Mouse (Mus musculus) CH12.LX (cell line): ENCODE measurements around the gene Atrnl1. TPM values are rescaled to one million over a fixed set of nuclear protein-coding genes. Genes with fewer than 3 reads are reported as not detected.
A peak's percentile ranks its signal among the peaks of the same experiment; 100 is the strongest.

ENCODE experiments used
- DNase-seq: peaks from one replicate; pipeline ENCODE4 v3.0.0-alpha.2; 2013; ENCODE audit errors: extremely low read depth
- H3K27ac ChIP-seq: 2 replicates; pipeline ENCODE4 v1.5.1; 2012; ENCODE audit warnings: low read depth, mild to moderate bottlenecking, control low read depth, moderate library complexity; ENCODE audit not compliant: insufficient read depth
- H3K27me3 ChIP-seq: replicated peaks from 2 replicates; pipeline ENCODE3; 2012; ENCODE audit warnings: inconsistent platforms
- H3K36me3 ChIP-seq, 2 experiments: replicated peaks in 1 of 2; 2 replicates each; pipeline versions ENCODE3 to v1.6.1; 2012; ENCODE audit warnings: inconsistent platforms in 1 of 2, low read length in 1 of 2, mild to moderate bottlenecking in 1 of 2, mixed read lengths in 1 of 2, moderate library complexity in 1 of 2; ENCODE audit not compliant: control insufficient read depth in 1 of 2, insufficient read depth in 1 of 2
- H3K4me1 ChIP-seq, 2 experiments: 2 replicates each; pipeline ENCODE4 v1.6.1; 2012; ENCODE audit warnings: inconsistent platforms in 1 of 2, moderate library complexity in 1 of 2; ENCODE audit not compliant: insufficient read depth in 2 of 2, control insufficient read depth in 1 of 2
- H3K4me2 ChIP-seq: 2 replicates; pipeline ENCODE4 v1.6.1; 2012; ENCODE audit warnings: low read depth, mild to moderate bottlenecking, control low read depth; ENCODE audit not compliant: poor library complexity, insufficient read depth, severe bottlenecking
- H3K4me3 ChIP-seq, 3 experiments: fragments of 150-350 bp in 1 of 3; sonication (generic) in 1 of 3; replicated peaks in 1 of 3; 2 replicates each; pipeline versions ENCODE3 to v1.5.1; 2011 to 2012; ENCODE audit warnings: low read depth in 2 of 3, low read length in 2 of 3, mild to moderate bottlenecking in 2 of 3, moderate library complexity in 2 of 3, control low read depth in 1 of 3, improper control_type of control experiment in 1 of 3, inconsistent platforms in 1 of 3, mixed read lengths in 1 of 3; ENCODE audit not compliant: poor library complexity in 1 of 3
- H3K79me2 ChIP-seq: replicated peaks from 2 replicates; pipeline ENCODE4 v1.6.1; 2012; ENCODE audit warnings: mild to moderate bottlenecking, moderate library complexity; ENCODE audit not compliant: control insufficient read depth, poor library complexity, insufficient read depth, severe bottlenecking; ENCODE audit errors: extremely low read depth
- H3K9ac ChIP-seq: 2 replicates; pipeline ENCODE4 v1.6.1; 2012; ENCODE audit warnings: low read depth, mild to moderate bottlenecking, control low read depth, moderate library complexity; ENCODE audit not compliant: insufficient read depth
- H3K9me3 ChIP-seq: replicated peaks from 2 replicates; pipeline ENCODE3; 2012; ENCODE audit warnings: low read length, inconsistent platforms, mixed read lengths
- BHLHE40 ChIP-seq: IDR thresholded peaks from 2 replicates; pipeline ENCODE4 v1.6.1; 2011; ENCODE audit warnings: mild to moderate bottlenecking, low read depth, low read length, improper control_type of control experiment
- CHD1 ChIP-seq: IDR thresholded peaks from 2 replicates; pipeline ENCODE4 v1.6.1; 2012; ENCODE audit warnings: low read depth, low read length, improper control_type of control experiment, inconsistent platforms
- CTCF ChIP-seq, 2 experiments: IDR thresholded peaks in 1 of 2; conservative IDR thresholded peaks in 1 of 2; 2 replicates each; pipeline ENCODE4 v1.5.1; 2011 to 2012; ENCODE audit warnings: low read depth in 2 of 2, low read length in 2 of 2, improper control_type of control experiment in 1 of 2, inconsistent platforms in 1 of 2, mild to moderate bottlenecking in 1 of 2, moderate library complexity in 1 of 2
- ETS1 ChIP-seq: conservative IDR thresholded peaks from 2 replicates; pipeline ENCODE4 v1.6.1; 2012; ENCODE audit warnings: low read depth, mild to moderate bottlenecking, inconsistent platforms, low read length, improper control_type of control experiment, moderate library complexity
- GABPA ChIP-seq: IDR thresholded peaks from 2 replicates; pipeline ENCODE4 v1.6.1; 2012; ENCODE audit warnings: low read depth, low read length, improper control_type of control experiment, inconsistent platforms; ENCODE audit not compliant: insufficient replicate concordance
- KAT2A ChIP-seq: IDR thresholded peaks from 2 replicates; pipeline ENCODE4 v1.6.1; 2012; ENCODE audit warnings: low read length, improper control_type of control experiment, inconsistent platforms; ENCODE audit not compliant: insufficient replicate concordance
- MAFK ChIP-seq: IDR thresholded peaks from 2 replicates; pipeline ENCODE4 v1.6.1; 2011; ENCODE audit warnings: low read length, improper control_type of control experiment; ENCODE audit not compliant: insufficient replicate concordance
- MAZ ChIP-seq: IDR thresholded peaks from 2 replicates; pipeline ENCODE4 v1.6.1; 2012; ENCODE audit warnings: low read depth, mild to moderate bottlenecking, inconsistent platforms, low read length, improper control_type of control experiment, moderate library complexity
- POLR2AphosphoS2 ChIP-seq: IDR thresholded peaks from 2 replicates; pipeline ENCODE4 v1.6.1; 2011; ENCODE audit warnings: low read depth, low read length, improper control_type of control experiment
- RAD21 ChIP-seq: IDR thresholded peaks from 2 replicates; pipeline ENCODE4 v1.6.1; 2011; ENCODE audit warnings: low read depth, mild to moderate bottlenecking, low read length, improper control_type of control experiment, moderate library complexity
- RCOR1 ChIP-seq: conservative IDR thresholded peaks from 2 replicates; pipeline ENCODE4 v1.6.1; 2012; ENCODE audit warnings: low read depth, mild to moderate bottlenecking, inconsistent platforms, low read length, improper control_type of control experiment
- SIN3A ChIP-seq: IDR thresholded peaks from 2 replicates; pipeline ENCODE4 v1.6.1; 2012; ENCODE audit warnings: low read length, improper control_type of control experiment, inconsistent platforms
- SMC3 ChIP-seq: IDR thresholded peaks from 2 replicates; pipeline ENCODE4 v1.6.1; 2011; ENCODE audit warnings: low read depth, low read length, improper control_type of control experiment
- UBTF ChIP-seq: IDR thresholded peaks from 2 replicates; pipeline ENCODE4 v1.6.1; 2012; ENCODE audit warnings: low read depth, mild to moderate bottlenecking, inconsistent platforms, low read length, improper control_type of control experiment, moderate library complexity
- ZC3H11A ChIP-seq: IDR thresholded peaks from 2 replicates; pipeline ENCODE4 v1.6.1; 2012; ENCODE audit warnings: low read depth, mild to moderate bottlenecking, inconsistent platforms, low read length, improper control_type of control experiment
- ZMIZ1 ChIP-seq: IDR thresholded peaks from 2 replicates; pipeline ENCODE4 v1.6.1; 2012; ENCODE audit warnings: low read depth, mild to moderate bottlenecking, inconsistent platforms, low read length, improper control_type of control experiment
- dilution Hi-C: fragments of 300-500 bp; cut with MboI; formaldehyde crosslinking; loops from 2 replicates; pipeline ENCODE4 v1.14.3; 2020; ENCODE audit warnings: low sequenced_read_pairs; ENCODE audit not compliant: extremely low pct_unique_long_range_greater_than_20kb, extremely low pct_ligation_motif_present
- in situ Hi-C: fragments of 300-500 bp; cut with MboI; formaldehyde crosslinking; loops from 3 replicates; pipeline ENCODE4 v1.14.3; 2019; ENCODE audit warnings: low sequenced_read_pairs, low pct_ligation_motif_present, low pct_unique_long_range_greater_than_20kb, mixed read lengths
- polyA plus RNA-seq: library from polyadenylated mRNA; unstranded; fragments of >175 nt; gene quantifications from 2 replicates; pipeline ENCODE4 v1.2.1, GENCODE M21; 2012; ENCODE audit warnings: low read depth; ENCODE audit not compliant: insufficient read length
- total RNA-seq, 2 experiments: library from RNA; depleted of rRNA; stranded (reverse); fragments of 300-350 nt in 1 of 2; fragments of >200 nt in 1 of 2; gene quantifications; 2 replicates each; pipeline ENCODE4 v1.2.3; 2012 to 2014

Atrnl1 gene
- total and polyA plus RNA-seq, 3 experiments = 1.9 TPM

- peaks cover 7 to 18% of the 10 kb centered on the region in 2 experiments for H3K4me1 ChIP-seq
- H3K79me2 ChIP-seq = no peaks in the 10 kb centered on the region
- H3K9me3 ChIP-seq = no peaks in the 10 kb centered on the region
- dilution Hi-C loops = no loop called here
- no peak overlapping the region for H3K4me2 ChIP-seq
- H3K36me3 ChIP-seq = no peaks in the 10 kb centered on the region
- H3K27me3 ChIP-seq = no peaks in the 10 kb centered on the region
- TF ChIP-seq BHLHE40 = no peak
- no peak for TF ChIP-seq RCOR1
- no peak for TF ChIP-seq UBTF
- TF ChIP-seq POLR2AphosphoS2 = no peak
- no peak for TF ChIP-seq SIN3A
- no peak for TF ChIP-seq ZC3H11A
- TF ChIP-seq MAFK = no peak
- no peak for TF ChIP-seq ETS1
- TF ChIP-seq MAZ = no peak
- no peak for TF ChIP-seq KAT2A
- no peak for TF ChIP-seq CHD1
- TF ChIP-seq ZMIZ1 = no peak
- DNase-seq = no peak
- H3K4me3 ChIP-seq = no peak overlapping the region
- no peak overlapping the region for H3K27ac ChIP-seq
- no peak overlapping the region for H3K9ac ChIP-seq
- in situ Hi-C loops = loop anchor here (25.0 kb wide), 1 partner anchor 393 kb away; the partner anchor contains the start of gene Gfra1
Observed at GRCm38 (mm10) chr19:58068958-58069357, 458.1 kb downstream of the Atrnl1 start.

- no peak overlapping the region for H3K27ac ChIP-seq
- no peaks in the 10 kb centered on the region for H3K36me3 ChIP-seq
- H3K9ac ChIP-seq = no peak overlapping the region
- H3K4me2 ChIP-seq = peak overlapping the region; percentile 54; the same call in 1 of the 2 replicates
- peak; percentile 38 for DNase-seq
- H3K27me3 ChIP-seq = no peaks in the 10 kb centered on the region
- H3K4me1 ChIP-seq = peaks cover 7 to 24% of the 10 kb centered on the region in 2 experiments
- peak overlapping the region in 1 of 3 experiments; percentile 25 for H3K4me3 ChIP-seq
- dilution Hi-C loops (no loop called here), in situ Hi-C loops (loop anchor here (25.0 kb wide), 1 partner anchor 390 kb away; the partner anchor contains the start of gene Gfra1)
- no peaks in the 10 kb centered on the region for H3K79me2 ChIP-seq
- no peaks in the 10 kb centered on the region for H3K9me3 ChIP-seq
- TF ChIP-seq GABPA = no peak
- peak; percentile 62 for TF ChIP-seq SMC3
- peak; percentile 63 for TF ChIP-seq RAD21
- TF ChIP-seq CTCF (conservative IDR thresholded peaks at IDR 0.05 in 1 of 2, IDR thresholded peaks at IDR 0.05 in 1 of 2; ENCODE audit: low read depth in 2 of 2, low read length in 2 of 2) = peak; percentile 53 to 74; a peak in 3 of 4 replicates
Observed at GRCm38 (mm10) chr19:58072404-58072803, 461.6 kb downstream of the Atrnl1 start.
